Mouse (Mus musculus) CH12.LX (cell line): ENCODE results near the gene Itga9.

Experiments used
- CHD2 ChIP-seq: IDR thresholded peaks from 2 replicates; pipeline ENCODE4 v1.6.1; 2011; ENCODE audit warnings: low read length, improper control_type of control experiment
- CTCF ChIP-seq, 2 experiments: IDR thresholded peaks in 1 of 2; conservative IDR thresholded peaks in 1 of 2; 2 replicates each; pipeline ENCODE4 v1.5.1; 2011 to 2012; ENCODE audit warnings: low read depth in 2 of 2, low read length in 2 of 2, improper control_type of control experiment in 1 of 2, inconsistent platforms in 1 of 2, mild to moderate bottlenecking in 1 of 2, moderate library complexity in 1 of 2
- ETS1 ChIP-seq: conservative IDR thresholded peaks from 2 replicates; pipeline ENCODE4 v1.6.1; 2012; ENCODE audit warnings: low read depth, mild to moderate bottlenecking, inconsistent platforms, low read length, improper control_type of control experiment, moderate library complexity
- KAT2A ChIP-seq: IDR thresholded peaks from 2 replicates; pipeline ENCODE4 v1.6.1; 2012; ENCODE audit warnings: low read length, improper control_type of control experiment, inconsistent platforms; ENCODE audit not compliant: insufficient replicate concordance
- NELFE ChIP-seq: IDR thresholded peaks from 2 replicates; pipeline ENCODE4 v1.6.1; 2011; ENCODE audit warnings: low read depth, low read length, improper control_type of control experiment
- POLR2A ChIP-seq: IDR thresholded peaks from 2 replicates; pipeline ENCODE4 v1.6.1; 2011; ENCODE audit warnings: low read depth, mild to moderate bottlenecking, improper control_type of control experiment, low read length
- SMC3 ChIP-seq: IDR thresholded peaks from 2 replicates; pipeline ENCODE4 v1.6.1; 2011; ENCODE audit warnings: low read depth, low read length, improper control_type of control experiment
- USF1 ChIP-seq: IDR thresholded peaks from 2 replicates; pipeline ENCODE4 v1.6.1; 2014; ENCODE audit warnings: low read depth, mild to moderate bottlenecking, inconsistent platforms, low read length, improper control_type of control experiment

GRCm38 (mm10) chr9:118930611-118931010, 324.1 kb downstream of the Itga9 start:
- TF ChIP-seq NELFE (no peak), POLR2A (no peak), KAT2A (no peak), USF1 (no peak), CTCF (conservative IDR thresholded peaks at IDR 0.05 in 1 of 2, IDR thresholded peaks at IDR 0.05 in 1 of 2; ENCODE audit: low read depth in 2 of 2, low read length in 2 of 2) (no peak), ETS1 (no peak), SMC3 (no peak), CHD2 (no peak)
